Mouse (Mus musculus): ENCODE data around the gene Sympk.

The Sympk gene

DNA sequence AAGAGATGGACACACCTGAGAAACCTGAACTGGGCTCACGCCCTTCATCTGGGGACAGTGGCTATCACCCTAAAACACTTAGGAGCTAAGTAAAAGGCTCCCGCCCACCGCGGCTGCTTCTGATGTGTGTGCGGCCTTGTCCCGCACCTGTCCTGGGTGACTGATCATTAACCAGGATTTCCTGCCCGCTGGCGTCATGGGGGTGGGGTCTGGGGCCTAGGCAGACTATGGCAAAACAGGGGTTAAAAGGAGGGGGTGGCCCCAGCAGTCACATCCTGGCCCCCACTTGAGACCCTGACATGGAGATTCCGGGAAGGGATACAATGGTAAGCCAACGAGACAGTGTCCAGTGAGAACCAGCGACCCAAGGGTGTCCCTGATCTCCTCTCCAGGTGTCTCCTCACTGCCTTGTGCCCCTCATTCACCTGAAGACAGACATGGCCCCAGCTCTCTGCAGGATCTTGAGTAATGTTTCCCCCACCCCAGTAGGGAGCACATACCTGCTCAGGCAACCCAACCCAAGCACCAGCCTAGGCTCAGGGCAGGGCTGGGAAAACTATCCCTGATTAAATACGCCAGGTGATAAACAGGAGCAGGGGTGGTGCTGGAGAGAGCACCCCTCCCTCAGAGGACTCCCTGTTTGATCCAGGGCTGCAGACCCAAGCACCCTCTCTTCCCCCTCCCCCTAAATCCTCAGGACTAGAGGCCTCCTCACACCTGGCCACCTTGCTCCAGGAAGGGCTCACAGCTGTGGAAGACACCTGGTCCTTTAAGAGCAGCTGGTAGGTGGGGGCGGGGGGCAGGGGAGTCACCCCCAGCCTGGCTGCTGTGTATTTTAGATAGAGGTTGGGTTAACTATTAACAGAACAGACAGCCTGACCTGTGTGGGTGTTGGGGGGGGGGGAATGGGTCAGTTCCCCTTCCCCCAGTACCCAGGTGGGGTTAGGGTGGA is 16.9 kb upstream of the Sympk start:
- DNase-seq: peak; percentile 65

DNA sequence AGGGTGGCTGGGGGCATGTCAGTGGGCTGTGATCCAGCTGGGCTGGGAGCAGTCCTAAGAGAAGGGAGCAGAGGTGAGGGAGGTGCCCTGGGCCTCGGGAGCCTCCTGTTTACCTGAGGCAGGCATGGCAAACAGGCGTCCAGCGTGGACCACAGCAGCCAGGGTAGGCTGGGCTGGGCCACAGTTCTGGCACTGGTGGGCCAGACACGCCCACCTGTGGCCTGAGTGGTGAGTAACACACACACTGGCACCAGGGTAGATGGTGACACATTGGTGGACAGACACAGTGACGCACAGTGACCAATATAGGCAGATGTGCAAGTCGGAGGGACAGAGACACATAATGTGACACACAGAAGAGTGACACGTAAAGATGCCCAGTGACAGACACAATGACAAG is 13.6 kb upstream of the Sympk start:
- peak; percentile 53 for DNase-seq

DNA sequence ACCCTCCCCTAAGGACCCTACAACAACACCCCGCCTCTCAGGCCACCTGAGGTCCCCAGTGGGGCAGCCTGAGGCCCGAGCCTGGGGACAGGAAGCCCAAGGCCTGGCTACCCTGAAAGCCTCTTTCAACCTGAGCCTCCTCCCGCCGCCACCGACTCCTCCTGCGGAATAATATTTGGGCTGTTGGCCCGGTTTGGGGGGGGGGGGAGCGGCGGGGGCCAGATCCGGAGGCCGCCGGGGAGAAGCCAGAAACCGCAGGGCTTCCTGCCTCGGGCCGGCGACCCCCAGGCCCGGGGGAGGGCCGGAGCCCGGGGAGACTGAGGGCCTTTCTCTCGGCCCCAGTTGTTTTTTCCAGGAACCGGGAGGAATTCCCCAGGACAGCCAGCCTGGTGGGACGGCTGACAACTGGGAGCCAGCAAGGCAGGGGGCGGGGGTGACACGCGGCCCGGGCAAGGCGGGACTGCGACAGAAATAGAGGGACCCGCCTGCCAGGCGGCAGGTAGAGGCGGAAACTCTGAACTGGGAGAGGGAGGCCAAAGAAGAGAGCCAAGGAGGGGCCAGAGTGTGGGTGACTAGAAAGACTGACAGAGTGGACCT is 12.1 kb upstream of the Sympk start:
- peak; percentile 61 for DNase-seq

DNA sequence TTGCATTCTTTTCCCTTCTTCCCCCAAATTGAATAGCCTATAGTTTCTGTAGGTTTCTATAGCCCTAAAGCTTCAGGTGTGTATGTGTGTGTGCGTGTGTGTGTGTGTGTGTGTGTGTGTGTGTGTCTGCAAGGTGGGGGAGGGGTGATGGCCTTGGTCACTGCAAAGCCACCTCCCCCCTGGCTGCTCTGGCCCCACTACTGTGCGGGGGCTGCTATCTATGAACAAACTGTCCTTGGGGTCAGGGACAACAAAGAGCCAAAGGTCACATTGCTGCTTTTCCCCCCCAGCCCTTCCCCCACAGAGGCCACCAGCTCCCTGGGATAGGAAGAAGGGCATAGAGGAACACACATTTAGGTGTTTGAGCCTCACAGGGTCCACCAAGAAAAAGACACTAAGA is 11.3 kb upstream of the Sympk start:
- DNase-seq: peak; percentile 36

DNA sequence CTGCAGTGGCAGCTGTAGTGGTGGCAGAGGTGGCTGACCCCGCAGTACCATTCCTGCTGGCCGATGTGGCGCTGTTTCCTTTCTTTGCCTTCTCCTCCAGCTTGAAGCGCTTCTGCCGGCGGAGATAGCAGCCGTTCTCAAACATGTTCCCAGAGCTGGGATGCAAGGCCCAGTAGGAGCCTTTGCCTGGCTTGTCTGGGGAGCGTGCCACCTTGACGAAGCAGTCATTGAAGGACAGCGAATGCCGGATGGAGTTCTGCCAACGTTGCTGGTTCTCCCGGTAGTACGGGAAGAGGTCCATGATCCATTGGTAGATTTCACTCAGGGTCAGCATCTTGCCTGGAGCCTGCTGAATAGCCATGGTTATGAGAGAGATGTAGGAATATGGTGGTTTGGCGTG is 9.7 kb upstream of the Sympk start:
- DNase-seq: peak; percentile 31

DNA sequence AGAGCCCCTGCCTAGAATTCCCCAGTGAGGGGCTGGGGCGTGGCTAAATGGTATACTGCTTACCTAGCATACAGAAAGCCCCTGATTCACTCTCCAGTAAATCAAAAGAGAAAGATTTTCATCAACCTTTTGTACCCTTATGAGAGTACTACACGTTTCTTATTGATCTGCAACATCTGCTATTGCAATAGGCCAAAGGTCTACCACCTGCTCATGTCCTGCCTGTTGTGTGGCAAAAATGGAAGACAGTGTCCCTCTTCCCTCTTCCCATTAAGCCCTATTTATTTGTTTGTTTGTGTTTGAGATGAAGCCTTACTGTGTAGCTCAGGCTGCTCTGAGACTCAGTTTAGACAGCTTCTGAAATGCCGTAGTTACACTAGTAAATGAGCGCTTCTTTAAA is 8.1 kb upstream of the Sympk start:
- DNase-seq: no peak

DNA sequence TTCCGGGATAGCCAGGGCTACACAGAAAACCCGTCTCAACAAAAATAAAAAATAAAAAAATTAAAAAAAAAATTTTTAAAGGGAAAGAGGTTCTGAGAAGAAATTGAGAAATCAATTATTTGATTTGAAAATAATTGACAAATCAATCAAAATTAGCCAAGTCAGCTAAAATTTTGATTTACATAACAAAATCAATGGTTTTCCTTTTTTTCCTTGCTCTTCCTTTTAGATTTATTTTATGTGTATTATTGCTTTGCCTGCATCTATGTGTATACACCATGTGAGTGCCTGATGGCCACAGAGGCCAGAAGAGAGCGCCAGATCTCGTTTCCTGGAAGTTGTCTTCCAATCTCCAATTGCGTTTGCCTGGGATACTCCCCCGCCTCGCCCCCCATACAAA is 6.3 kb upstream of the Sympk start:
- DNase-seq: no peak

DNA sequence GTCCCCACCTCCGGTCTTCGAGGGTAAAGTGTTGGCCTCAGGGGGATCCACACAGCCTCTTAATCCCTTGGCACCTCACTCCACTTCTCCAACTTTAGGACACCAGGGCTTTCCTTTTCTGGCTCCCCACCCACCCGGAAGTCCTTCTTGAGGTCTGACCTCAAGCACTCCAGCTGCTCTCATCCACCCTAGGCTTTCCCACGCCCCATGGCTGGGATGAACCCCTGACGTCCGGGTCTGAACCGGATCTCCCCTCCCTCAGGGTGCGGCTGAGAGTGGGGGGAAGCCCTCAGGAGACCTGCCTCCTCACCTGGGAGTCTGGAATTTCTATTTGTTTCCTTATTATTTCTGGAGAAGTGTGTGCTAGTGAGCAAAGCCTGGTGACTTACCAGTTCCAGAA is 3.1 kb upstream of the Sympk start:
- no peak for DNase-seq

DNA sequence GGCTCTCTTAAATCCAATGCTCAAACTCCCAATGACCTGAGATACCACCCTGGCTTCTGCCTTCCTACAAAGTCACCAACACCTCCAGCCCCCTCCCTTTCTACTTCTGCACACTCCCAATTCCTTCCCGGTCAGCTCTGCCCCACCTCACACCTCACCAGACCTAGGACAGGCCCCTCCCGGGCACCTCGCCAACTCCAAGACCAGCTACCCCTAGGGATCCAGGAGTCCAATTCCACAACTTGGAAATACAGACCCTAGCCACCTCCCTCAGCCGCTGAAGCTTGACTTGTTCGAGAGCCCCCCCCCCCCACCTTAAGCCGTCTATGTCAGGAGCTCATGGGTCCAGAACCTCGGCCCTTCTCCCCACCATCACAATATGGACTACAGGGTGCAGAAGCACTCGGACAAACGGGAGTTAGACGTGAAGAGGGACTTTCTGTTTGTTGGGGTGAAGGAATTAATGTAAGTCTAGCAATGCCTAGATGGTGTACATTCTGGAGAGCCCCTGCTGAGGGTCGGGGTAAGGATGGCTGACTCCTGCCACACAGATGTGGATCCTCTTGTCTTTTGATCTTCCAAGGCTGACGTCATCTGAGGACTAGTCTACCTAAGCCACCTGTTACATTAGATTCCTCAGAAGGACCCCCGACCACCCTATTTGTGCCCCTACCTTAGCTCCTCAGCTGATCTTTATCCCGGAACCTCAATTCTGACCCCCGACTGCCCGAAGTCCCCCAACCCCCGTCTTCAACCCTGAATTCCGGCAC is 1.8 kb upstream of the Sympk start:
- DNase-seq: peak; percentile 70

DNA sequence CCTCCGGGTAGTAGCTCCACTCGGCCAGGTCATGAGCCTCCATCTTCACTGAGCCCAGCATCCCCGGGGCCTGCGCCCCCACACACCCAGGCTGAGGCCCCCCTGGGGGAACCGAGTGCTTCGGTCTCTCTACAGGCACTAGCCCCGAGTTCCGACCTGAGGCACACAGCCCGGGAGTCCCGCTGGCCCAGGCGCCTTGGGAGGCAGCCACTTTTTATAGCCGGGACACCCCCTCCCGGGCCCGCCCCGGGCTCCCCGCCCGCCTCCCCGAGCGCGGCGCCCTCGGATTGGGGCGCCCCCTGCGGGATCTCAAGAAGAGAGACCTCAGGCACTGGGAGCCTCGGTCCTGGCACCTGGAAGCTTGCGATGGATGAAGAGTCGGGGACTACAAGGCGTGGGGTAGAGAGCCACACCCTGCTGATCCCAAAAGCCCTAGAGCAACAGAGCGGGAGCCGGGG is 791 bp upstream of the Sympk start, which contains the start of gene Foxa3:
TSS of gene Foxa3 (minus strand) at position 182 of the 458 bp plus-strand sequence.
- peak; percentile 84 for DNase-seq

DNA sequence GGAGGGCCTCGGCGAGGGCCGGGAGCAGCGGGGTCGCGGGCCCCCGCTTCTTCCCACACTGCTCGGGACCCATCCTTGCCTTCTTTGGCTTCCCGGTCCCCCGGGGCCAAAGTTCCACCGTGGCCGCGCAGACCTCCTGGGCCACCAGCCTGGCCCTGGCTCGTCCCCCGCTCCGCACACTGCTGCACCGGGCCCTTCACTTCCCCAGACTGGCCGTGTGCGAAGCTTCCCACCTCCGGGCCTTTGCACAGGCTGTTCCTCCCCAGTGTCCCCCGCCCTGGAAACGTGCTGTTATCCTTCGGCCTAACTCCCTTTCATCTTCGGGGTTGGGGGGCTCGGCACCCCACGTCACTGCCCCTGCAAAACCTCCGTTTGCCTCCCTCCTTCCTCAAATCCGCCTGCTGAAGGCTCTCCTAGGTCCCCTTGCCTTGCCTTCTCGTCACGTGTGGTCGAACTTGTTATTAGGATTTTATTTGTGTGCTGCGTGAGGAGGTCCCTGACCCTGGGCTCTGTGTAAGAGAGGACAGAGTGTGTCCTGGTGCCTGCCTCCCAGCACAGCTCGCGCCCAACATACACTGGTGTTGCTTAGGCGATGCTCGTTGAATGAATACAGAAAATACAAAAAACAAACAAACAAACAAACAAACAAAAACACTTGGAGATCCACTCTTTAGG is 541 bp downstream of the Sympk start:
- peak; percentile 80 for DNase-seq

DNA sequence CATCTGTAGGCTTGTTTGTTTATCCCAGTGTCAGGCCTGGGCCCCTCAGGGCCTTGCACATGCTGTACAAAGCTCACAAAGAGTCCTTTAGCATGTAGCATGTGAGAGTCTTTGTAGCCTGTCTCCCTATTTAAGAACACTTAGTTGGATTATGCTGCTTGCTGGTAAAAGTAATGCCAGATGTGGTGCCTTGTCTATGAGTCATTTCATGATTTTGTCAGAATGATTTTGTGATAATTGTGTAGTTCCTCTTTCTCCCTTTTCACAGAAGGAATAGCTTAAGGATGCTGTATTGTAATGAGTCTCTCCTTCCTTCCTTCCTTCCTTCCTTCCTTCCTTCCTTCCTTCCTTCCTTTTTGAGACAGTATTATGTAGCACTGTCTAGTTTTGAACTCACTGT is 3.9 kb downstream of the Sympk start:
- no peak for DNase-seq

DNA sequence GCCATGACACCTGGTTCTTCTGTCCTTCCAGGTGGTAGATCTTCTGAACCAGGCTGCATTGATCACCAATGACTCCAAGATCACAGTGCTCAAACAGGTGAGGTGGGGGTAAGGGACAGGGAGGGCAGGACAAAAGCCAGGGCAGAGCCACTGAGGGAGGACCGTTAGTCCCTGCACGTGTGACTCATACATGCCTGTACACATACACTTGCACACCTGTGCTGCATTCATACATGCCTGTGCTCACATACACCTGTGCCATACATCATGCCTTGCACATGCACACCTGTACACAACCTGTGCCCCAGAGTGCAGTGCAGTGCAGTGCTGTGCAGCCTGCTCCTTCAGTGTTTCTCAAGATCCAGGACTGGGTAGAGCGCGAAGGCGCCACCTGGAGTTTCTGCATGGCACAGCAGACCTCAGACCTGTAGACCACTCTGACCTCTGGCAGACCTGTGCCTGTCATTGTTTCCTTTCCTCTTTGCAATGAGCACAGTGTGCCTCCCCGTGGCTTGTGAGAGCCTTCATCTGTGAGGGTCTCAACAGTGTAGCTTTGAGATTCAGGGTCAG is 5.0 kb downstream of the Sympk start:
- no peak for DNase-seq

DNA sequence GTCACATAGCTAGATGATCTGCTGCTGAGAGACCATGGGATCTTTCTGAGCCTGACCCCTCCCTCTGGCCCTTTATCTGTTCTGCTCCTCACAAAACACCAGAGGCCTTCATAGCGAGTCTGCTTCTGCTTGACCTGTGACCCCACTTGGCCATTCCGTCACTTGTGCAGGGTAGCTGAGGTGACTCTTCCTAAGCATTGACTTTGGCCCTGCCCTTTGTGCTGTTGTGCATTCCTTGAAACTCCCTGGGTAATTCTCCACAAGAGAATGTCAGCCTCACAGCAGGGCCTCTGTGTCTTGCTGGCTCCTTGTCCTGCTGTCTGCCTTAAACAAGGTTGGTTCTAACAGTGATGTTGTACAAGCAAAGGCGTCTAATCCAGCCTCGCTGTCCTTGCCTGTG is 7.5 kb downstream of the Sympk start:
- no peak for DNase-seq

DNA sequence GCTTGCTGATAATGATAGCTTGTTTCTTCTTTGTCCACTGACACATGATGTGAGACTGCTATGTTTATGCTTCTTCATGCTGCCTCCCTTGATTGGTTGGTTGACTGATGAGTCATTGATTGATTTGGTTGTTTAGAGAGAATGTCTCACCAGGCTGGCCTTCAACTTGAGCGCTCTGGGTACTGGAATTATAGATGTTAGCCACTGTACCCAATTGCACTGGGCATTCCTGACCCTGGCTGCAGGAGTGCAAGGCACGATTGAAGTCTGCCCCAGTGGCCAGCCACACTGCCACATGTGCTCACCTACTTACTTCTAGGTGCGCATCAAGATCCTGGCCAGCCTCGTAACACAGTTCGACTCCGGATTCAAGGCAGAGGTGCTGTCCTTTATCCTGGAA is 20.4 kb downstream of the Sympk start:
- DNase-seq: no peak

DNA sequence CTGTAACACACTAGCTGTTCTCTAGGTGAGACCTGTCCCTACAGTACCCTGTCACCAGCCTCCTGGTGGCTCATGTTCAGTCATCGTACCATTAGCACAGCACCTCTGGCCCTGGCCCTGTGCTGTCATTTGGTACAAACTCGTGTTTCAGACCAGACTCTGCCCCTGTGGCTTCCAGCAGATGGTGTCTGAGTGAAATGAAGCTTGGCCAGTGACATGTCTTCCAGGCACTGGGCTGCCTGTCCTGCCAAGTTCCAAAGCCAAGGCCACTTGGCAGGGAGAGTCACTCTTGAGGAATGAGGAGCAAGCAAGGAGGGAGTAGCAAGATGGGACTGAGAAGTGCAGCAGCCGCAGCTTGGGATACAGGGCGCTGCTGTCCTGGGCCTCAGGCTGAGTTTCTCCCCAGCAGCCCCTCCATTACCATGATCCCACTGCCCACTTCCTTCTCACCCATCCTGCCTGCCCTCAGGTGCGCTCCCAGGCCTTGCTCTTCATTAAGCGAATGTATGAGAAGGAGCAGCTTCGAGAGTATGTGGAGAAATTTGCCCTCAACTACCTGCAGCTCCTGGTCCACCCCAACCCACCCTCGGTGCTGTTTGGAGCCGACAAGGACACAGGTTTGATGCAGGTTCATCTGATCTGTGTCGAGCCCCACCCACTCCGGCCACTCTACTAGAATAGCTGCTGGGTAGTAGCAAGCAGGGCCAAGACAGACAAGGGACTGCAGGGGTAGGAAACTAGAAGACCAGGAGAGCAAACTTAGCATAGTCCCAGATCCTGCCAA is 22.3 kb downstream of the Sympk start:
- peak; percentile 86 for DNase-seq

DNA sequence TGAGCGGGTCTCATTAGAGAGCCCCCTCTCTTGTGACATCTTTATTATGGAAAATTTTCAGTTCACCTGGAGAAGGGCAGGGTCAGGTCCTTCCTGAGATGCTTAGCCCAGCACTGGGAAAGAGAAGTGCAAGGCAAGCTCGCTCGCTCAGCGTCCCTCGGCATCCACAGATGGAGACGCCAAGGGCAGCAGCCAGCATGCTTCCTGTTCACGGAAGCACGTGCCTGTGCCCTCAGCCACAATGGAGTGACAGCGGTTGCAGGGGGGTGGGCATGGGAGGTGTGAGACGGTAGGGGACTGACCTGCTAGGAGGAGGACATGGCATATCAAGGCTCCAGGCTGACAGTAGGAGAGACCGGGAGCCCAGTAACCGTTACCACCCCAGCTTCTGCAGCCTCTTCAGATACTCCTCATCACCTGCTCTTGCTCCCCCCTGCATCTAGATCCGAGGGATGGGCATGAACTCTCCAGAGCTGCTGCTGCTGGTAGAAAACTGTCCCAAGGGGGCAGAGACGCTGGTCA is 23.9 kb downstream of the Sympk start:
- DNase-seq: no peak

DNA sequence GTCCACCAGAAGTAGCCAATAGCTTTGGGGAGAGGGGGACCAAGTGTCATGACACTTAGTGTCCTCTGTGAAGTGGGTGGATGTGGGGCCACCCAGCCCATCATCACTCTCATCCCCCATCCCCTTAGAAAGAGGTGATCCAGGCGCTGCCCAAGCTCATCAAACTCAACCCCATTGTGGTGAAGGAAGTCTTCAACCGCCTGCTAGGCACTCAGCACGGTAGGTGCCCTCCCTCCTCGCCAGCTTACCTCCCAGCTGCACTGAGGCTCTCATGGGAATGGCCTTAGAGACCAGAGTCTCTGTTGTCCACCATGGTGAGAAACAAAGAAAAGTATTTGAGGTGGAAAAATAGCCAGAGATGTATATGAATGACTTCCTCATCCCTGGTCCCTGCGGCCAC is 25.1 kb downstream of the Sympk start:
- DNase-seq: no peak

DNA sequence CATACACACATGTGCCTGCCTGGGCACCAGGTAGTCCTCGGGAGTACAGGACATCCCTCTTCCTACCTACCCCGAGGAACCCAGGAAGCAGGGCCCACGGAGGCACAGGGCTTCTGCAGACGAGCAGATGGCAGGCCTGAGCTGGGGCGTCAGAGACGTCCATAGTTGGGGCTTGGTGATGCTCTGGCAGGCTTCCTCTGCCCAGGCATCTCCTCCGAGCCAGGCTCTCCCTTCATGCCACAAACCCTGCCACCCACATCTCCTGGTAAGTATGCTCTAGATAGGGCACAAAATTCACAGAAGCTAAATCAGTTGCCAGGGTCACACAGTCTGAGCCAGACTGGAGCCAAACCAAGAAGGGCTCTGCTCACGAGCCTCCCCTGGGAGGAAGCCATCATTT is 26.0 kb downstream of the Sympk start:
- no peak for DNase-seq

DNA sequence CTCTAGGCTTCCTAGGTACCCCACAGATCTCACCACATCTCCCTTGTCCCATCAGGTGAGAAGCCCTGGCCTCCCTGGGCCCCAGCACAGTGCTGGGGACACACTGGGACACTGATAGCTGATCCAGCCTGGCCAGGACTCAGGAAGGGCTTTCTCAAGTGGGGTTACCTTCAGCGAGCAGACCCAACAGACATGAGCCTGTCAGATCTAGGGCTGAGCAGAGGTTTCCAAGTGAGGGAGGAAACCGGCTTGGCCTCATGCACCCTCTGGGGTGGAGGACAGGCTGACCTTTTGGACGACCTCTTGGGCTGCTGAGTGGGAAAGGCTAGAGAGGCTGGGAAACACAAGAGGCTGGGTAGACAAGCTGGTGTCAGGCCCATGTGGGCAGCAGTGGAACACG is 27.0 kb downstream of the Sympk start:
- DNase-seq: no peak

DNA sequence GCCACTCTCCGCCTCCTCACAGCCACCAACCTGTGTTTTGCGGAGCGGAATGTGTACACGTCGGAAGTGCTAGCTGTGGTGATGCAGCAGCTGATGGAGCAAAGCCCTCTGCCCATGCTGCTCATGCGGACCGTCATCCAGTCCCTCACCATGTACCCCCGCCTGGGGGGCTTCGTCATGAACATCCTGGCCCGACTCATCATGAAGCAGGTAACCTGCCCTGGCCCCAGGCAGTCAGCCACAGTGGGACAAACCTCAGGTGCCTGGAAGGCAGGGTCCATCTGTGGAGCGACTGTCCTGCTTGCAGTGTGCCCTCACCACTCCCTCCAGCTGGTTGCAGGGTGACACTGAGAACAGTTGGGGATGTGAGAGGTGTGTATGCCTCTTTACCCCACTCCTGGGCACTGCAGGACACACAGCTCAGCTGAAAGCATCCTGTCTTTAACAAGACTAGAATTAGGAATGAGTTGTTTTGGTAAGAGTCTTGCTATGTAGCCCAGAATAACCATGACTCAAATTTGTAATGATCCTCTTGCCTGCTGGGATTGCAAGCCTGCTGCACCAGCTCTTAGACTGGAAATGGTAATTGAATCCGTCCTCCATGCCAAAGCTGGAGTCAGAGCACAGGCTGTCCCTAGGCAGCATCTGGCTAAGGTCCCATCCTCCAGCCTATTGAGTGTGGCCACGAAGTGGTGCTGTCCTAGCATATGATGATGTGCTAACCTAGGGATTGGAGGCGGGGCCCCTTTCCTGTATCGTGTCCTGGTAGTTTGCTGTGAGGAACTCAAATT is 28.4 kb downstream of the Sympk start:
- DNase-seq: no peak

Measured in cerebellum, adult 9-11 months (tissue).